Mouse (Mus musculus): ENCODE data around the gene Mnd1.

Mnd1 gene

GRCm38 (mm10) chr3:84090982-84091381 is 64.6 kb downstream of the Mnd1 start:
- DNase-seq (ENCODE audit: low read depth, low spot score), result no peak

DNA sequence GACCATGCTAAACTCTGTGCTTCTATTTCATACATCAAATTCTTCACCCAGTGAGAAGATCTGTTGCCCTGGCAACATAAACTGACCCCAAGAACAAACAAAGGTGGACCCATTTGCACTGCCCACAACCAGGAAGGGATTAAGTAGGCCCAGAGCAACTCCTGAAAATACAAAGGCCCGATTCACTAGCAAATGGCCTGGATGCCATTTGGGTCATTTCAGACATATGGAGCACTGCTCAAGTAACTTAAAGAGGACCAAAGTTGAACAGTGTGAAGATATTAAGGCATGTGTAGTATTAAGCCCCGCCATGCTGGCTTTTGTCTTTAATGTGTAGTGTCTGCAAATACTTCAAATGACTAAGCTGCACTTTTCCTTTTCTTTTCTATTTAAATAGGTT is 68.7 kb downstream of the Mnd1 start:
- no peak for DNase-seq (ENCODE audit: low read depth, low spot score)

DNA sequence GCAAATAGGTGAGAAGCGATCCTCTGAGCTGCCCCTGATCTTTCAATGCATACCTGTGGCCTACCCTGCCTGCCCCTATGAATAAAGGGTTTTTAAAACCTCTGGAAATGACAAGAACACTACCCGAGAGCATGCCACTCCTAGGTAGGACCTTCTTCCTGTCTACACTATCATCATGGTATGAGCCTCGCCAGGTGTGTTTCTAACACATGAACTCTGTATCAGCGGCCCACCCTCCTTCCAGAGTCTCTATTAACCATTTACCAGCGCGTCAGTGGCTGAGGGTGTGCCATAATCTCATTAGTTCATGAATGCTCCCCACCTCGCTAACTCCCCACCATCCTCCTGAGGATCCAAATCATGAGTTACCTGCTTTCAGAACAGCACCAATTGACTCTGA is 69.2 kb downstream of the Mnd1 start:
- no peak for DNase-seq (ENCODE audit: low read depth, low spot score)

DNA sequence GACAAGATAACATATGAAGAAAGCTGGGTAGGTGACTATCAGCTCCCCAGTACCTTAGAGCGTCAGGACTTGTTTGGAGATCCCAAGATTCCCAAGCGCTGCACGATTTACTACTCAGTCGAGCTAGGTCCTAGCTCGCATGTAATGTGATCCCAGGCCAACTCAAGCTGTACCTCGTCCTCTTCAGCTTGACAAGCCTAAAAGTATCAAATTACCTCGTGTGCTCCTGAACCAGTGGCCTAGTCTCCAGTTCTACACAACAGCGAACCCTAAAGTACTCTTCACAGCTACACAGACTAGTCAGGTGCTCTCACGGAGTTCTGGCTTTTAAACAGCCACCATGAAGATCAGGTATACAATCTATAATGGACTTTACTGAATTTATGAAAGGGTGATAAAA is 70.2 kb downstream of the Mnd1 start:
- DNase-seq (ENCODE audit: low read depth, low spot score), result no peak

GRCm38 (mm10) chr3:84081208-84081722 is 74.3 kb downstream of the Mnd1 start:
- no peak for DNase-seq (ENCODE audit: low read depth, low spot score)

DNA sequence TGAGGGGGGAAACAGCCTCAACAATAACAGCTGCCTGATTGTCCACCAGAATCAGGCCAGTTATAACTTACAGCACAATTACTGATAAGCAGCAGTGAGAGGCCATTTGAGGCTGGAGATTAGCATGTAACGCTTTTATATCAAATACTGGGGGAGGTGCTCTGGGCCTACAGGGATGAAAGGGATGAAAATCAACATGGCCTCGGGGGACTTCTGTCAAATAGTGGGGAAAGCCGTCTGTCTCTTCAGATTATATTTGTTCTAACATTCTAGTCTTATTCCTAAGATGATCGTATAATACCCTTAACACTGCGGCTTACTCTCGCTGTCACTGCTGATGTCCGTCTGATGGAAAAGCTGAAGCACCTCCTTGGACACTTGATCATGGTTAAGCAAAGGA is 75.5 kb downstream of the Mnd1 start:
- DNase-seq (ENCODE audit: low read depth, low spot score), result no peak

DNA sequence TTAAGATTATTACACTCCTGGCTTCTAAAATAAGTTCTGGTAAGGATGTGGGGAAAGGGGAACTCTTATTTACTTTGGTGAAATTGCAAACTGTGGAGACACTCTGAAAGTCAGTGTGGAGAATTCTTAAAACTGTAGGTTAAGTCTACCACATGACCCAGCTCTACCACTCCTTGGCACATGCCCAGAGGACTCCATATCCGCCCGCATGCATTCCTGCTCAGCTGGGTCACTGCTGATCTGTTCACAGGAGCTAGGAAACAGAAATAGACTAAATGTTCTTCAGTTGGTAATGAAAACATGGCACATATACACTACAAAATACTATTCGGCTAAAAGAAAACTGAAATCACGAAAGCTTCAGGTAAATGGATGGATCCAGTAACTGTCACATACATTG is 78.1 kb downstream of the Mnd1 start:
- DNase-seq (ENCODE audit: low read depth, low spot score), result no peak

DNA sequence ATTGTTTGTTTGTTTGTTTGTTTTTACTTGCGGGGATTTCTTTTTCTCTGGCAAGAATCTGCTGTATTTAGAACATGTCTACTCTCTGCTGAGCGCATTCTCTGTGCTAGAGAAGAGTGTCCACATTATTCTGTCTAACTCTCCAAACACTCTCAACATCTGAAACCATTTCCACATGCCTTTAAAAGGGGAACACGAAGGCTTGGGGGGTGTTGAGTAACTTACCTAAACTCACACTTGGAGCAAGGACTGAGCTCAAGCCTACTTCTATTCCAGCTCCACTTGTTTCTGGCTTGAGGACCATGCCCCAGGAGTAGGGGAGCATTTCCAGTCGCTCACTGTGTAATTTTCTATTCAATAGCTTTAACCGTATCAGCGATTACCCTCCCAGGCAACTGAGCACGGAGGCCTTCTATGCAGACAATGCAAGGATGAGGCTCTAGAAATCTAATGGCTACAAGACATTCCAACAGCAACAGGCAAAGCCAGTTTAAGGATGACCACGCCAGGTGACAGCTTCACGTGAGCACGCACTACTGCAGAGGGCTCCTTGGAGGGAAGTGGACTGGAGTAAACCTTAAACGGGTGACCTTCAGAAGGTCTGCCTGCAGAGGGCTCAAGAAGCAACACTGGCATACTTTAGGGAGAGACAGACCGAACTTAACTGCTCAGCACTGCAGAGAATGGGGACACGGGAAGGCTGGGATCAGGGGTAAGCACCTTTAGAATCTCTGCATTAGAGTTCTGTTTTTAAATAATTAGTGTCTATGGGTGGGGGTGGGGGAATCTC is 78.8 kb downstream of the Mnd1 start:
- DNase-seq (ENCODE audit: low read depth, low spot score), result no peak

GRCm38 (mm10) chr3:84075516-84075915 is 80.1 kb downstream of the Mnd1 start:
- no peak for DNase-seq (ENCODE audit: low read depth, low spot score)

GRCm38 (mm10) chr3:84074777-84075176 is 80.8 kb downstream of the Mnd1 start:
- DNase-seq (ENCODE audit: low read depth, low spot score), result no peak

DNA sequence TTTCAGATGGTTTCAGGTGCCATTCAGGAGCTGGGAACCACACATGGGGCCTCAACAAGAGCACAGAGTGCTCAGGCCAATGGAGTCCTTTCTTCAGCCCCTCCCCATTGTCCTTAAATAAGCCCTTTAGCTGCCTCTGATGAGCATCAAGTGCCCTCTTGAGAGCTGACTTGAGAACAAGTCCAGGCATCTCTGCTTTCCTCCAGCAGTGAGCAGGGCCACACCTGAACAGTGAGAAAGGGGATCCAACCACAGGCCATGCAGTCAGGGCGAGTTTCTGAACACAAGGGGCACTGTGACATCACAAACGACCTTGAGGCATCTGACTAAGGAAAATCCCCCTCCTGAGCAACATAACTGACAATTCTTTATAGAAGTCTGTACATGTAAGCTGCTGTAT is 83.9 kb downstream of the Mnd1 start:
- DNase-seq (ENCODE audit: low read depth, low spot score), result no peak

DNA sequence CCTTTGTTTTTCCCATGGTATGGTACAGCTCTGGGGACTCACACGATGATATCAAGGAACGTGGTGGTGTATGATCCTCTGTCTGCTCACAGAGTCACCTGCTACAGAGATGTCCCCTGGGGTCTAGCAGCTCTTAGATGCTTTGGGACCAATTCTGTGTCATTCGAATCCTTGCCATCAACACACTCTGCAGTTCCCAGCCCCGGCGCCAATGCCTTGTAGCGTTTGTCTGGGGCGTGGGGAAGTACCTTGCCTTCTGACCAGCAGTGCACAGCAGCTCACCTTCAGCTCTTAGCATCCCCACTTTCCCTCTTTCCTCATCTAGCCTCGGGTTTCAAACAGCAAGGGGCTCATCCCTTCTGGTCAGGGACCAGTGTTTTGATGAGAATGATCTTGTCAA is 84.8 kb downstream of the Mnd1 start:
- DNase-seq (ENCODE audit: low read depth, low spot score), result no peak

- no peak for DNase-seq (ENCODE audit: low read depth, low spot score)
Measured at GRCm38 (mm10) chr3:84068831-84069709, 86.5 kb downstream of the Mnd1 start.

DNA sequence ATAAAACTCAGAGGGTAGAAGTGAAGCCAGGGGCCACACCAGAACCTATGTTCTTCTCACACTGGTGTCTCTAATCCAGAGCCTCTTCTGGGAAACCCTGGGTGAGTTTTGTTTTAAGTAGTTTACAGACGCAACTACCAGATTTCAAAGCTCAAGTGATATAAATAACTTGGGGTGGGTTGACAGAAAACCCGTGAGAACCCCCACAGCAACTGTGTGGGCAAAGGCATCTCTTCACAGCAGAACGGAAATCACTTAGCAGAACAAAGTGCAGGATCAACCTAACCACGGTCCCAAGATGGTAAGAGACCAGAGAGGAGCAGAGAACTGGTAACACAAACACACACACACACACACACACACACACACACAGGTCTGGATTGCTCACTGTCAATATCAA is 89.8 kb downstream of the Mnd1 start:
- DNase-seq (ENCODE audit: low read depth, low spot score), result no peak

- no peak for DNase-seq (ENCODE audit: low read depth, low spot score)
Measured at GRCm38 (mm10) chr3:84063369-84063914, 92.1 kb downstream of the Mnd1 start.

DNA sequence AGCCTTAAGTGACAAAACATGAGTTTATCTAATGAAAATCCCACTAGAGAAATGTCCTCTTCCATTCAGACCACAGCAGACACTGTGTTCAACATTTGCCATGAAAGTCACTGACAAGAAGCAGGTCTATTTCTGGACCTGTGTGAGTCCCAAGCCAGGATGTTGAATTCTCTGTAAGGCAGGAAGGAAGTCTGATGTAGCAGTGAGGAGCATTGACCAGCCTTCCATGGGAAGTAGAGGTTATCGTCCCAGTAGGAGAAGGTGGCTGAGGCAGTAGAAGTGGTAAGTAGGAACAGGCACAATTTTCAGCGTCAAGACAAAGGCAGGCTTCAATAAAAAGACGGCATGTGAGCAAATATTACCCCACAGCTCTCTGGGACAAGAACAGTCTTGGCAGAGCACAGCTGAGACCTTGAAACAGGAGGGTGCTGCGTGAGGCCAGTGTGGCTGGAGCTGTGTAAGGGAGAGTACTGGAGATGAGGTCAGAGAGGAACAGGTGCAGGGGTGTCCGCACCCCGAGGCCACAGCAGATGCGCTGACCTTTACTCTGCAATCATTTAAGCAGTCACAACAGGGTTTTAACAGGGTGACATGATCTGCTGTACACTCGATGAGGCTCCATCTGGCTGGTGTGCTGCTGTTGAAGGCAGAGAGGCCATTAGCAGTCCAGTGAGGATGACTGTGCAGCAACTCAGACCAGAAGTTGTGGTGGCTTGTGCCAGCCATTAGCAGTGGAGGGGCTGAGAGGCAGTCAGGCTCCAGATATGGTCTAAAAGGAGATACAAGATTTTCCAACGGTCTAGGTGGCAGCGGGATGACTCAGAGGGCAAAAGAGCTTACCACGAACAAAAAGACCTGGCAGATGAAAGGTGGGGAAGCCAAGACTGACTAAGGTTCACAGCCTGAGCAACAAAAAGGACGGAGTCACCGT is 93.8 kb downstream of the Mnd1 start:
- DNase-seq (ENCODE audit: low read depth, low spot score), result no peak

DNA sequence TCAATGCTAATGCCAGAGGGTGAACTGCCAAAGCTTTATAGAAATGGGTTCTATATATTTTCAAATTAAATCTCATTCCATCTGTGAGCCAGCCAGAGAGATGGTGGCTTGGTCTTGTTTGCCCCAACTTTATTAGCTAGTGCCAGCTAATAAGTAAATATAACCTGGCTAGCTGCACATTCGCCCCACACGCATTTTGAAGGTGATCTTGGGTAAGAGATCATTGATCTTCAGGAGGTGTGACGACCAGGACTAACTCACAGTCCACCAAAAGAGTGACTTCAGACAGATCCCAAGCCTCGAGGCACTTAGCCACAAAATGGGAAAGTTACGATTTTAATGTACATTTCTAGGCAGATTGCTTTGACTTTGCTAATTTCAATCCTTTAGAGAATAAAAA is 94.6 kb downstream of the Mnd1 start:
- no peak for DNase-seq (ENCODE audit: low read depth, low spot score)

DNA sequence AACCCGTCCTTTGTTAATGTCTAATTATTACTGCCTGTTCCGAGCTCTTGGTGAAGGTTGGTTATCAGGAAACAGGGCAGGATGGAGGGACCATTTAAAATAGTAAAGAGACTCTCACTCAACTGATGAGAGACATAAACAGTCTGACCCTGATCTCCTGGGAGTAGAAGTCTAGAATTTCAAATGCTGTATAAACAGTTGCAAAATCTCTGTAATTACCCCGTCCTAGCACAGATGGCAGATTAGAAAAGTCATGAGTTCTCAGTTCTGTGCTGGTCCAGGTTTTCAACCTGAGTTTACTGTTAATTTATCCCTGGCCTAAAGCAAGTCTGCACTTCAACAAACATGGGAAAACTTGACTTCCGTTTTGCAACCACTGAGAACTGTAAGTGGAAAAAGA is 95.5 kb downstream of the Mnd1 start:
- no peak for DNase-seq (ENCODE audit: low read depth, low spot score)

GRCm38 (mm10) chr3:84059676-84060075 is 95.9 kb downstream of the Mnd1 start:
- DNase-seq (ENCODE audit: low read depth, low spot score), result no peak

DNA sequence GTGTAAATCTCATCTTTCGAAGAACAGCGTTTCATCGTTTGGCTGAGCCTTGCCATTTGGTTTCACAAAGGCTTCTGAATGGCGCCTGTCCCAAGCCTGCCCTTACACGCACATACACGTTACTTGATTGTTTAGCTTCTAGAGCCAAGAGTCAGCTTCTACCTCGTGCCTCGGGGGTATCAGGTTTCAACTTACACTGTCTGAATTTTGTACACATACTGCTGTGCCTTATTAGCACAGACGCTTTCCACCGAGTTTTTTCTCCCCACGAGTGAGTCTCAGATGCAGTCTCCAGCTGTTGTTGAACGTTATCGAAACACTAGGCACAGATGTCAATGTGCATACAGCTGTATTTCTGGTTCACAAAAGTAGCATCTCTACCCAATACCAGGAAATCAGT is 96.3 kb downstream of the Mnd1 start:
- no peak for DNase-seq (ENCODE audit: low read depth, low spot score)

GRCm38 (mm10) chr3:84048729-84049175 is 106.8 kb downstream of the Mnd1 start:
- no peak for DNase-seq (ENCODE audit: low read depth, low spot score)
